Mouse (Mus musculus): ENCODE results near the gene Lipe.

DNA sequence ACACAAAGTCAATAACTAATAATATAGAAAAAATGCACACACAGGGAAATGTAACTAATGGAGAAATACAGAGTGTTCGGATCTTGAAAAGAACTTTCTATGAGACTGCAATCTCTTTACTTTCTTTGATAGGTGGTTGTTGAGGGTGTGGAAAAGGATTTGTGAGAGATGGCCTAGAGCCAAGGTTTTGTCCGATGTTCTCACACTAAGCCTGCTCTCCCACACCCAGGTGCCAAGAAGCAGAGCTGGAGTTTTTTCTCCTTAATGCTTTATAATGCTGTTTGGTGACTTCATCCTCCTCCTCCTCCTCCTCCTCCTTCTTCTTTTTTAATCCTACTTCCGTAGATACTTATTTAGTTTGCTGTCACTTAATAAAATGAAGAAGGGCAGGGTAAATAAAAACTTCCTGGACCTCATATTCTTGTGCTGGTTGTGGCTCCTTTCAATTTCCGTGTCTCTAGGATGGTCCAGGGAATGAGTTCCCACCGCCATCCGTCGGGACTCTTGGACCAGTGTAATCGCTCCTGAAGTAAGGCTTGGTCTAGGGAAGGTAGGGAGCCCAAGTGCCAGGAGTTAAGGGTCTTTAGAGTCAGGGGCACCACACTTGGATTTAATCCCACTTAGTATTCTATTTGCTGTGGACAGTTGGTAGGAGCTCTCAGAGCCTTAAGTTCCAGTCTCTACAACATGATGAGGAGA, 40.8 kb upstream of the Lipe start:
- TF ChIP-seq CTCF (IDR thresholded peaks at IDR 0.05) (no peak), EP300 (IDR thresholded peaks at IDR 0.05) (no peak)

All from lung, postnatal 0 days (tissue).